In genomic region chr7:128003688-128004087, GRCm38 (mm10) we compare ENCODE assay signal across 8 mouse cellular contexts. TPM values are rescaled to one million over a fixed set of nuclear protein-coding genes. Genes with fewer than 3 reads are reported as not detected.
DNase-seq lines count a peak whose midpoint lies in the region; ATAC-seq lines count a peak whose summit lies in the region.

Gene Trim72 (plus strand): TSS chr7:128003949.

- no peaks in the 10 kb centered on the region; the same call in 1 of the 2 replicates for H3K4me1 ChIP-seq in hindbrain, embryonic 15.5 days (replicated peaks)

- no peaks in the 10 kb centered on the region for H3K9me3 ChIP-seq in hindbrain, embryonic 15.5 days

- no peaks in the 10 kb centered on the region for H3K27me3 ChIP-seq in hindbrain, embryonic 15.5 days

- no peak within 1 kb of the TSS for H3K4me3 ChIP-seq in hindbrain, embryonic 15.5 days

- peak; percentile 41 to 53 for DNase-seq in right cerebral cortex, adult 2 months (ENCODE audit: low spot score in 2 of 2)
- DNase-seq in right cerebral cortex, postnatal 14 days, result no peak
- DNase-seq in gastrocnemius, postnatal 14 days, result peak; percentile 65
- peak; percentile 92 for DNase-seq in skeletal muscle tissue, adult 2 months (ENCODE audit: low read depth, low spot score)
- DNase-seq in yolk sac, embryonic 10.5 days (ENCODE audit: low spot score), result no peak
- no peak for DNase-seq in left cerebral cortex, adult 11 months (ENCODE audit: low spot score)
- DNase-seq in right cerebral cortex, postnatal 4 days, result no peak

- WGBS in hindbrain, embryonic 15.5 days, result 89% methylated on average over 2 of the region's 2 CpGs

- H3K27ac ChIP-seq in hindbrain, embryonic 15.5 days (replicated peaks), result no peak within 1 kb of the TSS

- no peak for ATAC-seq in hindbrain, embryonic 15.5 days (ENCODE audit: low FRiP score, low read depth)

- intact Hi-C loops in gastrocnemius, postnatal 14 days (cut with DNase I; ENCODE audit: low total_unique reads), result no loop called here

- H3K4me2 ChIP-seq in hindbrain, embryonic 15.5 days, result peak within 1 kb of the TSS; percentile 26; the same call in 1 of the 2 replicates

- H3K36me3 ChIP-seq in hindbrain, embryonic 15.5 days, result no peaks in the 10 kb centered on the region

- no peak within 1 kb of the TSS for H3K9ac ChIP-seq in hindbrain, embryonic 15.5 days

RNA-seq across cellular contexts. Expression of gene Trim72, which starts in this region (rescaled TPM):
- 100 to 1,000 TPM; 246 TPM for total RNA-seq in gastrocnemius, postnatal 14 days (2021)
- not detected in 2 replicates for polyA plus RNA-seq in hindbrain, embryonic 15.5 days (2015; fragmentation: Nextera tagmentation; extraction: Ambion mirVana)

Comparison
In these comparisons a context has a peak if more than half of its experiments do, and no peak if none do; other contexts are left out.
1. DNase-seq: peak in right cerebral cortex, adult 2 months (2 of 2), gastrocnemius, postnatal 14 days (single experiment) and skeletal muscle tissue, adult 2 months (single experiment); none in right cerebral cortex, postnatal 14 days (single experiment), yolk sac, embryonic 10.5 days (single experiment), left cerebral cortex, adult 11 months (single experiment) and right cerebral cortex, postnatal 4 days (single experiment).